Mouse (Mus musculus): ENCODE data around the gene Atp6v0a1. TPM values are rescaled to one million over a fixed set of nuclear protein-coding genes. Genes with fewer than 3 reads are reported as not detected.

Gene Atp6v0a1
- total and polyA plus RNA-seq, 3 experiments = 14.1 to 63.4 (median 36.1) TPM

DNA sequence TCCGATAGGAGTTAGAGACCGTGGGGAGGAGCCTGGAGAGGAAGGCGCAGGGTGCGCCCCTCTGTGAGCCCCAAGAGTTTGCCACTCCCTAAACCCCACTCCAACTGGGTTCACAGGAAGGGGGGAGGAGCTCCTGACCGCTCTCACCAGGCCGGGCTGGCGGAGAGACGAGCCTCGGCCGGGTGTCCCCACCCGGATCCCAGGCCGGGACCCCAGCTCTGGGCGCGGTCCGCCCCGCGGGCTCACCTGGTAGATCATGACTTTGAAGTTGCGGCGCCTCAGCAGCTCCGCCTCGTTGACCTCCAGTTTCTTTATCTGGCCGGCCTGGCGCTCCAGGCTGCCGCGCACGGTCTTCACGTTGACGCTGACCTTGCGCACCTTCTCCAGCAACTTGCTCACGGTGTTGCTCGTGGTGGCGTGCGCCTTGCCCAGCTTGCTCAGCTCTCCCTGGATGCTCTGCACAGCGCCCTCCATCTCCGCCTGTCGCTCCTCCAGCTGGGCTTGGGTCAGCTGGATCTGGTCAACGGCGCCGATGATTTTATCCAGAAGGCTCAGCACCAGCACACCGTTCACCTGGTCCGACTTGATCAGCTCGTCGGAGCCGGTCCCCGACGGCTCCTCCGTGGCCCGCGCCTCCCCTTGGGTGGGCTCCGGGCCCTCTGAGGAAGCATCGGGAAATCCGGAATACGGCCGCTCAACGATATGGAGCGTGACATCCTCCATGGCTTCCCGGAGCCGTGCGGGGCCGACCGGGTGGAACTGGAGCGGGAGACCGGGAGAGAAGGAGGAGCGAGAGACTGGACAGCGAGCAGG lies 39.3 kb upstream of the Atp6v0a1 start:
- no peaks in the 10 kb centered on the region for H3K36me3 ChIP-seq (replicated peaks in 1 of 2; ENCODE audit: control insufficient read depth in 1 of 2, insufficient read depth in 1 of 2, low read length in 1 of 2)
- dilution Hi-C loops (cut with MboI; ENCODE audit: extremely low pct_ligation_motif_present, extremely low pct_unique_long_range_greater_than_20kb, low sequenced_read_pairs) = no loop called here
- in situ Hi-C loops (cut with MboI; ENCODE audit: low pct_ligation_motif_present, low pct_unique_long_range_greater_than_20kb, low sequenced_read_pairs) = no loop called here
- H3K27me3 ChIP-seq (replicated peaks) = peaks cover 8% of the 10 kb centered on the region
- no peak overlapping the region for H3K27ac ChIP-seq (ENCODE audit: insufficient read depth, low read depth)
- no peak for DNase-seq (ENCODE audit: extremely low read depth)
- H3K9ac ChIP-seq (ENCODE audit: insufficient read depth, low read depth) = no peak overlapping the region
- no peak overlapping the region for H3K4me3 ChIP-seq (replicated peaks in 1 of 3; ENCODE audit: low read depth in 2 of 3, low read length in 2 of 3, poor library complexity in 1 of 3)
- no peaks in the 10 kb centered on the region for H3K79me2 ChIP-seq (replicated peaks; ENCODE audit: control insufficient read depth, extremely low read depth, insufficient read depth, poor library complexity, severe bottlenecking)
- TF ChIP-seq IRF4 (IDR thresholded peaks at IDR 0.05; ENCODE audit: low read depth, low read length) (no peak), MAFK (IDR thresholded peaks at IDR 0.05; ENCODE audit: insufficient replicate concordance, low read length) (no peak), KAT2A (IDR thresholded peaks at IDR 0.05; ENCODE audit: insufficient replicate concordance, low read length) (no peak), MEF2A (IDR thresholded peaks at IDR 0.05; ENCODE audit: borderline replicate concordance, low read depth, low read length) (no peak), HCFC1 (IDR thresholded peaks at IDR 0.05; ENCODE audit: low read depth, low read length) (no peak), ZMIZ1 (IDR thresholded peaks at IDR 0.05; ENCODE audit: low read depth, low read length) (no peak), CHD1 (IDR thresholded peaks at IDR 0.05; ENCODE audit: low read depth, low read length) (no peak)
- peaks cover 10% of the 10 kb centered on the region for H3K9me3 ChIP-seq (replicated peaks; ENCODE audit: low read length)
- H3K4me1 ChIP-seq (ENCODE audit: control insufficient read depth in 1 of 2, insufficient read depth in 2 of 2) = peaks cover 8 to 19% of the 10 kb centered on the region in 2 experiments
- H3K4me2 ChIP-seq (ENCODE audit: insufficient read depth, low read depth, poor library complexity, severe bottlenecking) = no peak overlapping the region

DNA sequence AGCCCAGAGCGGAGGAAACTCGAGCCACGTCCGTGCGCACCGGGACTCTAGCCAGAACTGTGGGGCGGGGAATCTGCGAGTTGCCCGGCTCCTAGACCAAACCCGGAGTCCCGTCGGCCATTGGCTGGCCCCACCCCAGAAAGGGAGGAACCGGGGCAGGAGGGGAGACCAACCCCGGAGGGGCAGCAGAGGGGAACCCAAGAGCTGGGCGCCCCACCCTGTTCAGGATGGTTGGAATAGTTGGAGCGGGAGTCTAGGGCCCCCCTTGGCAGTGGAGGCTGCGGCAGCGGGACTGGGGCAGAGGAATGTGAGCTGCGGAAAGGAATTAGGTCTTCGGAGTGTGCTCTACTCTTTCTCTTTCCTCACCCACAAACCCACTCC lies 38.7 kb upstream of the Atp6v0a1 start, which contains the start of gene Cavin1:
Gene Cavin1 (minus strand): TSS at position 331 of the 381 bp plus-strand sequence.
- Histone ChIP-seq H3K4me2 (ENCODE audit: insufficient read depth, low read depth, poor library complexity, severe bottlenecking) (no peak within 1 kb of the TSS), H3K4me3 (replicated peaks in 1 of 3; ENCODE audit: low read depth in 2 of 3, low read length in 2 of 3, poor library complexity in 1 of 3) (no peak within 1 kb of the TSS), H3K36me3 (replicated peaks in 1 of 2; ENCODE audit: control insufficient read depth in 1 of 2, insufficient read depth in 1 of 2, low read length in 1 of 2) (no peaks in the 10 kb centered on the region), H3K79me2 (replicated peaks; ENCODE audit: control insufficient read depth, extremely low read depth, insufficient read depth, poor library complexity, severe bottlenecking) (no peaks in the 10 kb centered on the region), H3K9me3 (replicated peaks; ENCODE audit: low read length) (peaks cover 10% of the 10 kb centered on the region), H3K4me1 (ENCODE audit: control insufficient read depth in 1 of 2, insufficient read depth in 2 of 2) (peaks cover 10 to 22% of the 10 kb centered on the region in 2 experiments), H3K9ac (ENCODE audit: insufficient read depth, low read depth) (no peak within 1 kb of the TSS), H3K27ac (ENCODE audit: insufficient read depth, low read depth) (no peak within 1 kb of the TSS), H3K27me3 (replicated peaks) (peaks cover 8% of the 10 kb centered on the region)
- no peak for DNase-seq (ENCODE audit: extremely low read depth)
- in situ Hi-C loops (cut with MboI; ENCODE audit: low pct_ligation_motif_present, low pct_unique_long_range_greater_than_20kb, low sequenced_read_pairs) (no loop called here), dilution Hi-C loops (cut with MboI; ENCODE audit: extremely low pct_ligation_motif_present, extremely low pct_unique_long_range_greater_than_20kb, low sequenced_read_pairs) (no loop called here)
- TF ChIP-seq RCOR1 (conservative IDR thresholded peaks at IDR 0.05; ENCODE audit: low read depth, low read length) = no peak
- no peak for TF ChIP-seq ETS1 (conservative IDR thresholded peaks at IDR 0.05; ENCODE audit: low read depth, low read length)
- TF ChIP-seq KAT2A (IDR thresholded peaks at IDR 0.05; ENCODE audit: insufficient replicate concordance, low read length) = no peak
- no peak for TF ChIP-seq POLR2A (IDR thresholded peaks at IDR 0.05; ENCODE audit: low read depth, low read length)
- TF ChIP-seq E2F4 (IDR thresholded peaks at IDR 0.05; ENCODE audit: insufficient replicate concordance, low read depth, low read length) = no peak
- TF ChIP-seq SIN3A (IDR thresholded peaks at IDR 0.05; ENCODE audit: low read length) = no peak
- no peak for TF ChIP-seq USF1 (IDR thresholded peaks at IDR 0.05; ENCODE audit: low read depth, low read length)
- TF ChIP-seq MAZ (IDR thresholded peaks at IDR 0.05; ENCODE audit: low read depth, low read length) = no peak

All from CH12.LX (cell line).